Mouse (Mus musculus) small intestine, adult 2 months (tissue): ENCODE measurements around the gene Usp2. TPM values are rescaled to one million over a fixed set of nuclear protein-coding genes. Genes with fewer than 3 reads are reported as not detected.

Experiments used
- H3K27ac ChIP-seq: fragments of 200-500 bp; 2 replicates; pipeline ENCODE4 v1.5.1; 2012; ENCODE audit warnings: low read depth, low read length, control low read depth, inconsistent platforms; ENCODE audit not compliant: insufficient read depth
- H3K27me3 ChIP-seq: fragments of 200-500 bp; 2 replicates; pipeline ENCODE4 v1.6.1; 2012; ENCODE audit warnings: mild to moderate bottlenecking, moderate library complexity, low read length, inconsistent platforms; ENCODE audit not compliant: control insufficient read depth, insufficient read depth
- H3K36me3 ChIP-seq: fragments of 200-500 bp; 2 replicates; pipeline ENCODE4 v1.6.1; 2012; ENCODE audit warnings: mild to moderate bottlenecking, low read length, control low read depth, inconsistent platforms; ENCODE audit not compliant: control insufficient read depth, insufficient read depth
- H3K4me1 ChIP-seq: fragments of 200-500 bp; 2 replicates; pipeline ENCODE4 v1.6.1; 2012; ENCODE audit warnings: low read length, inconsistent platforms, mixed read lengths; ENCODE audit not compliant: control insufficient read depth, insufficient read depth, insufficient read length
- H3K4me3 ChIP-seq: fragments of 200-500 bp; 2 replicates; pipeline ENCODE4 v1.5.1; 2012; ENCODE audit warnings: low read depth, mild to moderate bottlenecking, control low read depth, inconsistent platforms, low read length, moderate library complexity
- CTCF ChIP-seq: fragments of 200-500 bp; IDR thresholded peaks from 2 replicates; pipeline ENCODE4 v1.5.1; 2012; ENCODE audit warnings: low read depth, mild to moderate bottlenecking, control low read depth, inconsistent platforms, low read length, moderate library complexity, mixed read lengths; ENCODE audit not compliant: insufficient replicate concordance, insufficient read length; ENCODE audit errors: extremely low read depth
- POLR2A ChIP-seq: fragments of 200-500 bp; IDR thresholded peaks from 2 replicates; pipeline ENCODE4 v1.6.1; 2012; ENCODE audit warnings: low read depth, mild to moderate bottlenecking, control low read depth, inconsistent platforms, low read length, moderate library complexity
- WGBS: fragments of 180-500 bp; shearing (Covaris S2); methylation state at CpG from one replicate; pipeline ENCODE4 v1.1.7; 2018; 5-methylcytosine and 5-hydroxymethylcytosine counted together
- polyA plus RNA-seq: library from polyadenylated mRNA; depleted of rRNA; stranded (reverse); fragments of >200 nt; gene quantifications from 2 replicates; pipeline ENCODE4 v1.2.3, GENCODE M21; 2012

The Usp2 gene
- polyA plus RNA-seq, 1 experiment, result 12.0 TPM

GRCm38 (mm10) chr9:44126746-44127145, 59.9 kb downstream of the Usp2 start:
- Histone ChIP-seq H3K27ac (no peak overlapping the region), H3K36me3 (no peaks in the 10 kb centered on the region), H3K4me1 (peaks cover 21% of the 10 kb centered on the region), H3K4me3 (no peak overlapping the region), H3K27me3 (peaks cover 2% of the 10 kb centered on the region; the same call in 1 of the 2 replicates)
- 53% methylated on average over 3 of the region's 3 CpGs for WGBS
- TF ChIP-seq POLR2A (no peak), CTCF (no peak)

- 20% methylated on average over 3 of the region's 3 CpGs for WGBS
- Histone ChIP-seq H3K27ac (no peak overlapping the region), H3K27me3 (peaks cover 4% of the 10 kb centered on the region; the same call in 1 of the 2 replicates), H3K4me1 (peaks cover 21% of the 10 kb centered on the region), H3K36me3 (no peaks in the 10 kb centered on the region), H3K4me3 (no peak overlapping the region)
- TF ChIP-seq POLR2A (no peak), CTCF (no peak)
Observed at GRCm38 (mm10) chr9:44127351-44127801, 60.6 kb downstream of the Usp2 start.

- TF ChIP-seq POLR2A (no peak), CTCF (no peak)
- Histone ChIP-seq H3K4me3 (peak overlapping the region; percentile 58), H3K27ac (peak overlapping the region; percentile 75), H3K27me3 (peaks cover 22% of the 10 kb centered on the region), H3K36me3 (no peaks in the 10 kb centered on the region), H3K4me1 (peaks cover 21% of the 10 kb centered on the region)
- WGBS, result 22% methylated on average over 9 of the region's 9 CpGs
Observed at GRCm38 (mm10) chr9:44129633-44130032, 62.8 kb downstream of the Usp2 start.

GRCm38 (mm10) chr9:44130034-44130433, 63.2 kb downstream of the Usp2 start:
- peaks cover 25% of the 10 kb centered on the region for H3K4me1 ChIP-seq
- H3K36me3 ChIP-seq, result no peaks in the 10 kb centered on the region
- peak overlapping the region; percentile 75 for H3K27ac ChIP-seq
- no peak for TF ChIP-seq CTCF
- no peak; the same call in 1 of the 2 replicates for TF ChIP-seq POLR2A
- WGBS, result under 1% methylated on average over 27 of the region's 27 CpGs
- H3K4me3 ChIP-seq, result peak overlapping the region; percentile 58
- H3K27me3 ChIP-seq, result peaks cover 26% of the 10 kb centered on the region

- WGBS, result 33% methylated on average over 19 of the region's 19 CpGs
- no peaks in the 10 kb centered on the region for H3K36me3 ChIP-seq
- peaks cover 32% of the 10 kb centered on the region for H3K27me3 ChIP-seq
- peak overlapping the region; percentile 74 for H3K27ac ChIP-seq
- TF ChIP-seq CTCF, result no peak
- TF ChIP-seq POLR2A, result no peak
- peak overlapping the region; percentile 58; the same call in 1 of the 2 replicates for H3K4me3 ChIP-seq
- peaks cover 28% of the 10 kb centered on the region for H3K4me1 ChIP-seq
Observed at GRCm38 (mm10) chr9:44130581-44131275, 63.9 kb downstream of the Usp2 start.

GRCm38 (mm10) chr9:44131276-44131590, 64.4 kb downstream of the Usp2 start:
- H3K27me3 ChIP-seq, result peaks cover 32% of the 10 kb centered on the region
- no peak overlapping the region for H3K4me3 ChIP-seq
- H3K36me3 ChIP-seq, result no peaks in the 10 kb centered on the region
- 66% methylated on average over 7 of the region's 7 CpGs for WGBS
- H3K27ac ChIP-seq, result peak overlapping the region; percentile 19; the same call in 1 of the 2 replicates
- H3K4me1 ChIP-seq, result peaks cover 28% of the 10 kb centered on the region
- TF ChIP-seq POLR2A (no peak), CTCF (no peak)

GRCm38 (mm10) chr9:44132200-44132599, 65.4 kb downstream of the Usp2 start:
- no peaks in the 10 kb centered on the region for H3K36me3 ChIP-seq
- WGBS, result 73% methylated on average over 5 of the region's 5 CpGs
- H3K27me3 ChIP-seq, result peaks cover 32% of the 10 kb centered on the region
- H3K27ac ChIP-seq, result no peak overlapping the region
- no peak overlapping the region for H3K4me3 ChIP-seq
- TF ChIP-seq POLR2A (no peak), CTCF (no peak)
- H3K4me1 ChIP-seq, result peaks cover 26% of the 10 kb centered on the region
